Mouse (Mus musculus): Measurements from ENCODE around the gene Gm813. TPM values are rescaled to one million over a fixed set of nuclear protein-coding genes. Genes with fewer than 3 reads are reported as not detected.

Gene Gm813
- total RNA-seq, 2 experiments from 2014 or later: not detected

DNA sequence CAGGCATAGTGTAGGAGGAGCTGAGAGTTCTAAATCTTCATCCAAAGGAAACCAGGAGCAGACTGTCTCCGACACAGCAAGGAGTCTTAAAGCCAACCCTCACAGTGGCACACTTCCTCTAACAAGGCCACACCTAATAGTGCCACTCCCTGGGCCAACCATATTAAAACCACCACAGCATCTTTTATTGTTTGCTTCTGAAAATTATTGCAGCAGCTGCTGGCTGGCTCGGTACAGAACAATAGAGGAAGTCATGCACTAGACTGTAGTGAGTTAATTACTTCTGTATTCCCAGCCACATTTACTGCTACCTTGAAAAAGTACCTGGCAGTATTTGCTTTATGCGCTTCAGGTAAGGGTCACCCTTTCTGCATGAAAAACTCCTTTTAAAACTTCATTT lies 3.8 kb downstream of the Gm813 start:
- ATAC-seq (ENCODE audit: poor library complexity, severe bottlenecking): peak; percentile 60

DNA sequence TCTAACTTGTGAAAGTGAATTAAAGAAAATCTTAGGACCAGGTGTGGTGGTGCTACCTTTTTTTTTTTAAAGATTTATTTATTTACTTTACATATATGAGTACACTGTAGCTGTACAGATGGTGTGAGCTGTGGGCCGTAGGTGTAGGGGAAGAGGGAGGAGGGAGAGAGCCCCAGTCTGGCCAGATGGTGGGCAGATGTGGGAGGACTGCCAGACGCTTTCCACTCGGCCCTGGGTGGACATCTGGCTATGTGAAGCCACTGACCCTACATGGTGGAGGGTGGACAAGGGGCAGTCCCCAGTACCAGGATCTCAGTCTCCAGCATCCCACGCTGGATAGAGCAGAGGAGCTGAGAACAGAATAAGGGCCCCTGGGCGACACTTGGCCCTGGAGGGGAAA lies 9.7 kb downstream of the Gm813 start:
- ATAC-seq (ENCODE audit: poor library complexity, severe bottlenecking): no peak

DNA sequence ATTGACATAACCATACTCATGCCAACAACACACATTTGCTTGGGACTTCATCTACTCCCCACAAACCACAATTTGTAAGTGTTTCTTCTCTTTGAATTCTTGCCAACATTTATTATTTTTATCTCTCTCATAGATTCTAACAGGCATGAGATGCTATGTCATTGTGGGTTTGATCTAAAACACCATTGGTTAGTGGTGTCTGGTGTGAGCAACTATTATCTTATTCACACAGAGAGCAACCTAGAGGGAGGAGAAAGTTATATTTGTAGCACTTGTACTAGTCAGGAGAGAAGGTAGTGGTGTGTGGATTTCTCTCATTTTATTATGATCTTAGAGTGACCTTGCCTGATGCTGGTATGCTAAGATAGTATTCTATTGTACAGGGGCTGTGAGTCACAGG lies 12.1 kb downstream of the Gm813 start:
- peak; percentile 35; the same call in 1 of the 2 replicates for ATAC-seq (ENCODE audit: poor library complexity, severe bottlenecking)

DNA sequence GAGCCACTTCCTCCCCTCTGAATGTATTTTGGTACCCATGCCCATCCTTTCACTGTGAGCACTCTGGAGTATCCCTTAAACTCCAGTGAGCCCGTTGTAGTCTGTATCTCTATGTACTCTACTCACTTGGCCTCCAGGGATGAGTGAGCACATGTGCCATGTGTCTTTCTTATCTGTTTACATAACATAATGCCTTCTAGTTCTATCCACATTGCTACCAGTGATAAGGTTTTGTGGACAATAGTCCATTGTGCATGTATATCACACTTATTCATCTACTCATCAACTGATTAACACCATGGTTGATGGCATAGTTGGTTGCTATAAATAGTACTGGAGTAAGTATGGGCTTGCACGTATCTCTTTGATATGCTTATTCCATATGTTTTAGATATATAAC lies 12.9 kb downstream of the Gm813 start:
- ATAC-seq (ENCODE audit: poor library complexity, severe bottlenecking): no peak

DNA sequence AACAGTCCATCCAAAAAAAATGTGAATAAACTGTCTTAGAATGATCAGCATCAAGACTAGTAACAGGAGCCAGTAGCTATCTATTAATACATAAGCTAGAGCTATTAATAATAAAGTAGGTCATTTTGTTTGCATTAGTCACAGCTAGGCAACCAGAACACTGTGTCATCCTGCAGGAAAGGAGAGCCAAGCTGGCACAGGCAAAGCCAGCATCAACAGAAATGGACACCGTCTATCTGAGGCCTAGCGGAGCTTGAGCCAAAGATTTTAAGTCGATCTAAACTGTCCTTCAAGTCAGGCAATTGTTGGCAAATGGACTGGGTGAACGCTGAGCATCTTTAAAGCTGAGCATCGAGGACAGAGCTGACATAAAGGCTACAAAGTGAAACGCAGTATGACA lies 15.9 kb downstream of the Gm813 start:
- ATAC-seq (ENCODE audit: poor library complexity, severe bottlenecking): no peak

DNA sequence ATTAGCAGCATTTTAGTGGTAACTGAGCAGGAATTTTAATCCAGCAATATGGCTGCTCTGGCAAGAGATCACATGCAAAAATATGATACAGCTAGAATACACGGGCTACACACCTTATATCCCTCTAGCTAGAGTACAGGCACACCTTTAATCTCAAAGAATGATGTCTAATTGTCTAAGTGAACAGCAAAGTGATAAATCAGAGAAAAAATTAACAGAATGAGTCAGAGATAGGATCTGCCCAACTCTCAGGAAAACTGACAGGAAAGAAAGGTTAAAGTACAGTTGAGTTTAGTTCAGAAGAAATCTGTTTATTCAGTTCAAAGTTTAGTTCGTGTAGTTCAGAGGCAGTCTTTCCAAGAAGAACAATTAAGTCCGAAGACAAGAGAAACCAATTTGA lies 25.5 kb downstream of the Gm813 start:
- ATAC-seq (ENCODE audit: poor library complexity, severe bottlenecking): no peak

DNA sequence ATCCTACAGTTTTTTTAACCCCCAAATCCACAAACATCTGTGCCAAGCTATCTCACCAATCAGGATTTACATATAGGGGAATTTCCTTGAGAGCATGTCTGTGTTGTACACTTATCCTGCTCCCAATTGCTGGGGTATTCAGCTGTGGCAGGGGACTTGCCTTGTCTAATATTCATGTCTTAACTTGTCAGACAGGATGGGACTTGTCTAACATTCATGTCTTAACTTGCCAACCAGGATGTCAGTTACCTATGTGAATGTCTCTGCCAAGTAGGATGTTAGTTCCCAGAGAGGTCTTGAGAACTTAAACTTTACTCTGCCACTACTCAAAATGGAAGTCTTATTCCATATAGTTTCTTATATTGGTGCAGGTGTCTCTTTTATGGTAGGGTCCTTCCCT lies 27.3 kb downstream of the Gm813 start:
- ATAC-seq (ENCODE audit: poor library complexity, severe bottlenecking): no peak

DNA sequence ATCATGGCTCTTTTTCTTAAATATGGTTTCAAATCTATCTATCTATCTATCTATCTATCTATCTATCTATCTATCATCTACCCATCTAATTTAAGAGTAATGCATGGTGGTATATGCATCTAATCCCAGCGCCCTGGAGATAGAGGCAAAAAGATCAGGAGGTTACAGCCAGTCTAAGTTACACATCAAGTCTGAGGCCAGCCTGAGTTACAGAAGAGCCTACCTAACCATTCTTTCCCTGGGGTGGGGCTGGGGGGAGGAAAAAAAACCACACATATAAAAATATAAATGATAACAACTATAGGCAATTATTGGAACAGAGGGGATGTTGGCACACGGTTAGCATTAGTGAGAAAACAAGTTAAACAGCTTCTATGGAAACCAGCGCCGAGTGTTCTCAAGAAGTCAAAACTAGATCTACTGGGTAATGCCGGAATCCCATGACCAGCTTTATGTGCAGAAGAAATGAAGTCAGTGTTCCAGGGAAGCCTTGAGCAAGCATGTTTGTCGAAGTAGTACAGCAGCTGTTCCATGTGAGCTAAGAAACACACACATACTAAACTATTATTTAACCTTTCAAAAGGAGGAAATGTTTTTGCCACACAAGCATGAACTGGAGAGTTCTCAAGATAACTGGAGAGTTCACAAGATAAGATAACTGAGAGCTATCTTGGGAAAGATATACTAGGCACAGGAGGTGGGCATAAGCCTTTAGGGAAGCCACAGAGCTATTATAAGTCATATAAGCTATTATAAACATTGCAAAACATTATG lies 42.6 kb downstream of the Gm813 start:
- ATAC-seq (ENCODE audit: poor library complexity, severe bottlenecking): no peak

DNA sequence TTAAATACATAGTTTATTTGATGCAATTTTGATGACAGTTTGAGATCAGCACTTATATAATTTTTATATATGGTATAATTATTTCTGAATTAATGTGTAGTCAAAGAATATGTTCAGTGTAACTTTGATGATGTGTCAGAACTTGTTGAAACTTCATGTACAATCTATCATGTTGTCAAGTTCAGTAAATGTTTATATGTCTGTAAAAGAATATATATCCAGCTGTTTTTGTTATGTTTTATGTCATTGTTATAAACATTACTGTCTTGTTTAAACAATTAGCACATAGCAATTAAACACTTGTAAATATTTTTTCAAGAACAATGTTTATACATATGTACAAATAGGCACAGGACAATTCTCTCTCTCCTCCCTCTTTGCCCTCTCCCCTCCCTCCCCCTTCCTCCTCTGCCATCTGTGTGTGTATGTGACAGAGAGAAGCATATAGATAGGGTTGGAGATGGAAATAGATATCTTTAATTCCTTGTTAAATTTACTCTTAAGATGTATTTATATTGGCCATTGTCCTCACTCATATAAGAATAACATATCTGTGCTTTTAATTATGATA lies 46.0 kb downstream of the Gm813 start:
- no peak for ATAC-seq (ENCODE audit: poor library complexity, severe bottlenecking)

Other genes starting within 250 kb of the Gm813 start
- gene Dcbld2, start 208.5 kb downstream of the Gm813 start, total RNA-seq (2015): 0.50 and 0.62 TPM in 2 replicates
- gene Dcbld2, start 208.5 kb downstream of the Gm813 start, total RNA-seq (2017): 0.45 and 0.59 TPM in 2 replicates
- 9.4 and 15.6 TPM in 2 replicates for gene St3gal6, start 92.7 kb downstream of the Gm813 start, total RNA-seq (2015)
- 11.9 and 17.3 TPM in 2 replicates for gene St3gal6, start 92.7 kb downstream of the Gm813 start, total RNA-seq (2017)
- not detected in 2 replicates for gene E330017A01Rik, start 21.8 kb upstream of the Gm813 start, total RNA-seq (2015)
- gene E330017A01Rik, start 21.8 kb upstream of the Gm813 start, total RNA-seq (2017): not detected in 2 replicates
- gene Cpox, start 53.3 kb upstream of the Gm813 start, total RNA-seq (2015): 36.6 and 50.8 TPM in 2 replicates
- gene Cpox, start 53.3 kb upstream of the Gm813 start, total RNA-seq (2017): 17.7 and 25.5 TPM in 2 replicates
- 1.8 and 3.1 TPM in 2 replicates for gene Gpr15, start 102.1 kb upstream of the Gm813 start, total RNA-seq (2015)
- gene Gpr15, start 102.1 kb upstream of the Gm813 start, total RNA-seq (2017): 4.2 and 6.7 TPM in 2 replicates
- gene Cldnd1, start 110.9 kb upstream of the Gm813 start, total RNA-seq (2015): 65.0 and 74.3 TPM in 2 replicates
- 16.9 and 25.2 TPM in 2 replicates for gene Cldnd1, start 110.9 kb upstream of the Gm813 start, total RNA-seq (2017)
- gene Olfr172, start 146.2 kb upstream of the Gm813 start, total RNA-seq (2015): not detected in 2 replicates
- gene Olfr172, start 146.2 kb upstream of the Gm813 start, total RNA-seq (2017): not detected in 2 replicates
- gene Olfr173, start 183.3 kb upstream of the Gm813 start, total RNA-seq (2015): not detected in 2 replicates
- gene Olfr173, start 183.3 kb upstream of the Gm813 start, total RNA-seq (2017): not detected in 2 replicates
- gene Olfr175-ps1, start 209.8 kb upstream of the Gm813 start, total RNA-seq (2015): not detected in 2 replicates
- not detected in 2 replicates for gene Olfr175-ps1, start 209.8 kb upstream of the Gm813 start, total RNA-seq (2017)

Measured in megakaryocyte, adult 5-6 weeks (primary cell).